Mouse (Mus musculus) bone marrow, adult 2 months (tissue): ENCODE data around the gene Mid1. TPM values are rescaled to one million over a fixed set of nuclear protein-coding genes. Genes with fewer than 3 reads are reported as not detected.

Experiments
- H3K27ac ChIP-seq: fragments of 200-500 bp; 2 replicates; pipeline ENCODE4 v1.5.1; 2012; ENCODE audit warnings: low read depth, mild to moderate bottlenecking, control low read depth, inconsistent platforms, low read length; ENCODE audit not compliant: control insufficient read depth, poor library complexity, insufficient read depth
- H3K4me1 ChIP-seq: fragments of 200-500 bp; 2 replicates; pipeline ENCODE4 v1.6.1; 2011; ENCODE audit warnings: low read length; ENCODE audit not compliant: control insufficient read depth, insufficient read depth
- H3K4me3 ChIP-seq: fragments of 200-500 bp; replicated peaks from 2 replicates; pipeline ENCODE3; 2011; ENCODE audit warnings: mild to moderate bottlenecking, low read depth, low read length, control low read depth; ENCODE audit not compliant: control insufficient read depth
- CTCF ChIP-seq: fragments of 200-500 bp; IDR thresholded peaks from 2 replicates; pipeline ENCODE4 v1.5.1; 2011; ENCODE audit warnings: low read length, control low read depth; ENCODE audit not compliant: control insufficient read depth, insufficient read depth
- POLR2A ChIP-seq: fragments of 200-500 bp; IDR thresholded peaks from 2 replicates; pipeline ENCODE4 v1.6.1; 2011; ENCODE audit warnings: low read depth, mild to moderate bottlenecking, control low read depth, low read length, borderline replicate concordance; ENCODE audit not compliant: control insufficient read depth
- WGBS: fragments of 180-500 bp; shearing (Covaris S2); methylation state at CpG from one replicate; pipeline ENCODE4 v1.1.7; 2018; 5-methylcytosine and 5-hydroxymethylcytosine counted together
- polyA plus RNA-seq: library from polyadenylated mRNA; stranded (reverse); fragments of >200 nt; gene quantifications from 2 replicates; pipeline ENCODE4 v1.2.4, GENCODE M21; 2011; ENCODE audit warnings: low replicate concordance; ENCODE audit not compliant: missing spikeins, insufficient read depth, insufficient read length

Mid1 gene
- polyA plus RNA-seq, 1 experiment, result 33.3 TPM

DNA sequence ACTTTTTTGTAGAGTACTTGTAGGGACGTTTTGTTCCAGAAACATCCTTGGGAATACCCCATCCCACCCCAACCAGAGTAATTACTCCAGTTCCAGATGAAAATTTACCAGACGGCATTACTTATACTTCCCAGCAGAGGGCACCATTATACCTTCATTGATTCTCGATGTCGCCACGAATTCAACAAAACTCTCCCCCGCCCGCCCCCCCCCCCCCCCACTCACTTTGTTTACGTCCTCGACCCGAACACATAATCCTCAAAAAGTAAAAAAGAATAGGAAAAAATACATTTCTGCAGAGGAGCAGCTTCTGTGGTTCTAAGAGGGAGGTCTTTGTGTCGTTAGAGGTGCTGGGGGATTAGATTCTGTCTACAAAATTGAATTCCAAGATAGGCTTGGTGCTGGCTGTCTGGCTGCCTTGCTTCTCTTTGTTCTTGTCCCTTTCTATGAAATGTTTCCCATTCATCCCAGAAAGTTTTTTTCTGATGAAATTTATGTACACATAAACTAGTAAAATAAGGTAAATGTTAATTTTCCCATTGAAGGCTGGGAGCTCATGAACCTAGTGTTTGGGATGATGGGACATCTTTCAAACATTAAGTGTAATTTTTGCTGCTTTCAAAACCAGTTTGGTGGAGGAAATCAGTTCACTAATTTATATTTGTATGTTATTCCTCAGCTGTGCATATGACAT, 114.1 kb downstream of the Mid1 start:
- TF ChIP-seq POLR2A, result no peak
- no peak for TF ChIP-seq CTCF
- Histone ChIP-seq H3K27ac (no peak overlapping the region), H3K4me1 (no peaks in the 10 kb centered on the region), H3K4me3 (no peak overlapping the region)
- WGBS, result 2% methylated on average over 11 of the region's 11 CpGs

DNA sequence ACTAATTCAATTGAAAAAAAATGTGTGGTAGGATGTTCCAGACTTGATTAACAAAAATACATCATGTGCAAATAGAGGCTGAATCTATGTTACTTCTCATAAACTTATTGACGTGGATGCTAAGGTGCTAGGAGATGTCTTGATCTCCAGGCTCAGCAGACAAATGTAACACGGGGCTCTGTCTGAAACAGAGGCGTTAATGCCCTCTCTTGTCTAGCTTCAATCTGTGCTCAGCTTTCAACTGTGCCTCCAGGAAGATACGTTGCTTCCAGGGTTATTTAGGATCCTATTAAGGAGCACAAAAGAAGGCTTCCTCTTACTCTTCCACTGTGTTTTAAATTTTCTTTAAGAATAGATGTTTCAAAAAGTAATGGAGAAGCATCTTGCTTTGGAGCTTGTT, 115.2 kb downstream of the Mid1 start:
- H3K4me1 ChIP-seq, result no peaks in the 10 kb centered on the region
- H3K4me3 ChIP-seq, result no peak overlapping the region
- no peak for TF ChIP-seq POLR2A
- no peak for TF ChIP-seq CTCF
- whole genome bisulfite sequencing, result 58% methylated on average over 4 of the region's 4 CpGs
- no peak overlapping the region for H3K27ac ChIP-seq

DNA sequence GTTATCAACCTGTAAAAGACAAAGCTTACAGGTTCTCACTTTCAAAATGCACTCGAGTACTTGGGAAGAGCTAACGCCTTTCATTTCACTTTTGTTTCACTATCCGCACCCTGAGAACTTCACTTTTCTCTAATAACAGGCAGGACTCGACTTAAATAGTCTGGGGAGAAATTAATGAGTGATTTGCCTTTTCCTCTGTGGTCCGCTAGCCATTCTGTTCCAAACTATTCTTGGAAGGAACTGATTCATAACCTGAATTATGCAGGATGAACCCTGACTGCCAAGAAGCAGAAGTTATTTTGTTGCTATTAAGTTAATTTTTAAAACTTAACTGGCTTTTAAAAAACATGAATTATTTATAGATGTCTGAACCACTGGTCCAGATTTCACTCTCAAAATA, 120.8 kb downstream of the Mid1 start:
- 40% methylated on average over 5 of the region's 5 CpGs for WGBS
- TF ChIP-seq POLR2A, result no peak
- TF ChIP-seq CTCF, result no peak
- no peak overlapping the region for H3K4me3 ChIP-seq
- no peak overlapping the region for H3K27ac ChIP-seq
- H3K4me1 ChIP-seq, result no peaks in the 10 kb centered on the region

DNA sequence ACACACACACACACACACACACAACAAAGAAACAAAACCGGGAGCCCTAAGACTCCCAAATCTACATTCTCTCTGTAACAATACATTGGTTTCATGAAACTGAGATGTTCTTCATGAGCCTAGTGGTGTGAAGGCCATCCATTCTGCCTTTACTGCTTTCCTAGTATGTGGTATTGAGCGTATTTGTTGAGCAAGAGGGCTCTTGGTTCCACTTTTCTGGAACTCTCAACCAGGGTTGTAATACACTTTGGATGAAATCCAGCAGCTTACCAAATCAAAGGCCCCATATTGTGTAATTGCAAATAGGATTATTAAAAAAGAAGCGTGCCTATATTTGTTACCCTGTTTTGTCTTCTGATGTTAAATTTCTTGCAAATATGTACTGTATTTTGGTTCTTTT, 122.7 kb downstream of the Mid1 start:
- no peaks in the 10 kb centered on the region for H3K4me1 ChIP-seq
- TF ChIP-seq POLR2A, result no peak
- no peak for TF ChIP-seq CTCF
- no peak overlapping the region for H3K27ac ChIP-seq
- 62% methylated on average over 3 of the region's 3 CpGs for WGBS
- H3K4me3 ChIP-seq, result no peak overlapping the region

DNA sequence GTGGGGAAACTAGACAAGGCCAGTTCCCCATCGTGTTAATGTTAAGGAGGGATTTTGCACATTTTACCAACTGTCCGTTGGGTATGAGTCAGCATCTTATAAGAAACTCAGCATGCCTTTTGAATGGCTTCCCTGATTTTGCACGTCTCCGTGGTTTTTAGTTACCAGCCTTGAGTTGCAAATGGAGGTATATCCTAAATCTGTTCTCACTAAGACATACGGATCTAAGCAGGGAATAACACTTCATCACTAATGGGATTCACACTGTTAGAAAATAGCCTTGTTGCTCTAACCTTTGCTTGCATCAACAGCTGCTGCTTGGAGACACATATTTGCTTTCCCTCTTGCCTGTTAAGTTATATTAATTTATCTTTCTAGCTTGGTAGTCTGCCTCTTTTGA, 126.3 kb downstream of the Mid1 start:
- Histone ChIP-seq H3K4me3 (no peak overlapping the region), H3K4me1 (no peaks in the 10 kb centered on the region), H3K27ac (no peak overlapping the region)
- 40% methylated on average over 5 of the region's 5 CpGs for WGBS
- TF ChIP-seq CTCF (no peak), POLR2A (no peak)

DNA sequence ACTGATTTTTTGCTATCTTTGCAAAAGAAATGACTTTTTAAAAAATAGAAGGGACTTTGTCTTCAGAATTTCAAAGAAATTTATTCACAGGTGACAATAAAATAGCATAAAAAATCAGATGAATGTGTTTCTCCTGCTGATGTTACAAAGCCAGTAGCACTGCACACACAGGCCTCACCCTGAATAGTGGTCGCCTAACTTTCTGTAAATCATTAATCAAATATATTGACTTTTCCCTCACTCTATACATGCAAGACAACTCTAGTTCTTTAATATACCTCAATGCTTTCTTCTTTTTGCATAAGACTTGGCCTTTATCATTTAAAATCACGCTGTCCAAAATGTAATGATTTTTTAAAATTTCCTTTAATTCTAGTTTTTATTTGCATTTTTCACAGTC, 126.8 kb downstream of the Mid1 start:
- no peak overlapping the region for H3K27ac ChIP-seq
- TF ChIP-seq CTCF, result no peak
- TF ChIP-seq POLR2A, result no peak
- WGBS, result 69% methylated on average over 2 of the region's 2 CpGs
- H3K4me1 ChIP-seq, result no peaks in the 10 kb centered on the region
- no peak overlapping the region for H3K4me3 ChIP-seq

DNA sequence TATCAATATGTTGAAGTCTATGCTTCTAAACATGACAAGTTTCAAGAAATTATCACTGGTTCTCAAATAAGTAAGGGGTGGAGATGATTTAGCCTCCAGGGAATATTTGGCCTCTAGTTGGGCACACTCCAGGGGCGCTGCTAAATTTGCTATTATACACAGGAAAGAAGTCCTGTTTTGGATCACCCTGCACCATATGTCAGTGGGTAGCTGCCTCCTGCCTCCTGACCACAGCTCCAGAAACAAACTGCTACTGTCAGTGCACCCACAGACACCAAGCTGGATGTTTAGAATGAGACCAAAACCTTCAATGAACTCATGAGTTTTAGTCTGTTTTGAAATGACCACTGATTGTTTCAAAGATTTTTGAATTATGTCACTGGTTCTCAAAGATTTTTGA, 128.7 kb downstream of the Mid1 start:
- TF ChIP-seq CTCF (no peak), POLR2A (no peak)
- H3K4me3 ChIP-seq, result no peak overlapping the region
- WGBS, result 57% methylated on average over 1 of the region's 1 CpGs
- H3K4me1 ChIP-seq, result no peaks in the 10 kb centered on the region
- H3K27ac ChIP-seq, result no peak overlapping the region

DNA sequence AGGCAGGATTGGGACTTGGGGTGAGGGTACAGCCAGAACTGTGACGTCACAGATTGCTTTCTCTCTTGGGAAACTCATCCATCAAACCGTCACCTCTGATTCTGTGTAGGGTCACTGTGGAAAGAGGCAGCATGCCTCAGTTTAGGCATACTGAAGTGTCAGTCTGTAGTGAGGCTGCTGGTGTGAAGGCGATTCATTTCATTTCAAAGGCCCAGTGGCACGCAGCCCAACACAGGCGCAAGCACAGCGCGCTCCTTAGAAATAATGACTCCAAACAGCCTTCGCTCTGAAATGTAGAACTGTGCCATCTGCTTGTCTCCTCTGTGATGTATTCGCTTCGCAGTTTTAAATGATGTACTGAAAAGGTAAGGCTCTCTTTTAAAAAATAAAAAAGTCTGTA, 141.9 kb downstream of the Mid1 start:
- no peak for TF ChIP-seq POLR2A
- TF ChIP-seq CTCF, result no peak
- WGBS, result 77% methylated on average over 10 of the region's 10 CpGs
- no peak overlapping the region for H3K4me3 ChIP-seq
- no peak overlapping the region for H3K27ac ChIP-seq
- H3K4me1 ChIP-seq, result no peaks in the 10 kb centered on the region

DNA sequence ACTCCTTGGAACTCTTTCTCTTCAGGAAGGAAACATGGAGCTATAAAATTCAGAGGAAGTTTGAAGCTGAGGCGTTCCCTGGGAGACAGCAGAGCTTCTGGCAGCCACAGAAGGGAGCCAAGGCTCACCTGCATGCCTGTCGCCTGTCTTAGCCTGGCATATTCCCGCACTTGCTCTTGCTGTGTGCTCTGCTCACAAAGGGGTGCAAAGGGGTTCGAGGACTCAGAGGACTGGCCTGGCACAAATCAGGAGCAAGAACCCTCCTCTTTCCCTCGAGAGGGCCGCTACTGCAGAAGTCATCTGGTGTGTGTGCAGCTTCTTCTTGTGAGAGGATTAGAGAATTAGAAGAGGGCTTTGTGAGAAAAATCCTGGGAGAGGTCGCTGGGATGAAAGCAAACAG, 142.7 kb downstream of the Mid1 start:
- WGBS, result 58% methylated on average over 7 of the region's 7 CpGs
- TF ChIP-seq POLR2A (no peak), CTCF (no peak)
- Histone ChIP-seq H3K27ac (no peak overlapping the region), H3K4me3 (no peak overlapping the region), H3K4me1 (no peaks in the 10 kb centered on the region)
